Mouse (Mus musculus) stomach, postnatal 0 days (tissue): Measurements from ENCODE around the gene Bag3. TPM values are rescaled to one million over a fixed set of nuclear protein-coding genes. Genes with fewer than 3 reads are reported as not detected.
"Not testable (repeated sequence)": the region's sequence is repeated elsewhere in the genome, so short reads cannot be mapped to it uniquely, and the experiment has no call there.

Experiments
- ATAC-seq: fragments of 200-750 bp; cut with Nextera tagmentation; 2 replicates; pipeline ENCODE4 v1.8.0; 2017; ENCODE audit not compliant: low FRiP score, low TSS enrichment
- DNase-seq: peaks from one replicate; pipeline ENCODE4 v3.0.0-alpha.2; 2016; ENCODE audit warnings: low spot score
- H3K27ac ChIP-seq: fragments of 300-500 bp; sonication (generic); replicated peaks from 2 replicates; pipeline ENCODE4 v1.5.1; 2014; ENCODE audit warnings: mild to moderate bottlenecking, control low read depth
- H3K27me3 ChIP-seq: fragments of 300-500 bp; sonication (generic); 2 replicates; pipeline ENCODE4 v1.6.1; 2014; ENCODE audit warnings: low read length; ENCODE audit not compliant: control insufficient read depth, insufficient read depth
- H3K36me3 ChIP-seq: fragments of 300-500 bp; sonication (generic); 2 replicates; pipeline ENCODE4 v1.6.1; 2014; ENCODE audit warnings: low read length, mixed read lengths; ENCODE audit not compliant: control insufficient read depth, insufficient read depth
- H3K4me1 ChIP-seq: fragments of 300-500 bp; sonication (generic); replicated peaks from 2 replicates; pipeline ENCODE4 v1.6.1; 2014; ENCODE audit warnings: antibody characterized with exemption; ENCODE audit not compliant: control insufficient read depth, insufficient read depth
- H3K4me2 ChIP-seq: fragments of 300-500 bp; sonication (generic); replicated peaks from 2 replicates; pipeline ENCODE4 v1.6.1; 2014; ENCODE audit warnings: low read depth, mild to moderate bottlenecking, control low read depth, moderate library complexity
- H3K4me3 ChIP-seq: fragments of 300-500 bp; sonication (generic); 2 replicates; pipeline ENCODE4 v1.5.1; 2014; ENCODE audit warnings: low read depth, low read length, control low read depth
- H3K9ac ChIP-seq: fragments of 300-500 bp; sonication (generic); 2 replicates; pipeline ENCODE4 v1.6.1; 2014; ENCODE audit warnings: mild to moderate bottlenecking, low read length, control low read depth, mixed read lengths
- H3K9me3 ChIP-seq: fragments of 300-500 bp; sonication (generic); 2 replicates; pipeline ENCODE4 v1.6.1; 2016; ENCODE audit warnings: low read length; ENCODE audit not compliant: control insufficient read depth
- CTCF ChIP-seq: IDR thresholded peaks from 2 replicates; pipeline ENCODE4 v1.5.1; 2016; ENCODE audit warnings: antibody characterized with exemption, low read depth, mild to moderate bottlenecking, moderate library complexity
- EP300 ChIP-seq: optimal IDR thresholded peaks from 2 replicates; pipeline ENCODE3; 2016; ENCODE audit warnings: antibody characterized with exemption
- WGBS: fragments of 180-500 bp; shearing (Covaris S2); extraction: QIAGEN DNeasy Blood & Tissue Kit; methylation state at CpG from one replicate; pipeline ENCODE4 v1.1.7; 2014; 5-methylcytosine and 5-hydroxymethylcytosine counted together
- polyA plus RNA-seq: library from polyadenylated mRNA; unstranded; fragments of >200 nt; fragmentation: Nextera tagmentation; extraction: Ambion mirVana; gene quantifications from 2 replicates; pipeline ENCODE4 v1.2.1, GENCODE M21; 2015

Bag3 gene
- polyA plus RNA-seq, 1 experiment from 2014 or later: 17.7 TPM

DNA sequence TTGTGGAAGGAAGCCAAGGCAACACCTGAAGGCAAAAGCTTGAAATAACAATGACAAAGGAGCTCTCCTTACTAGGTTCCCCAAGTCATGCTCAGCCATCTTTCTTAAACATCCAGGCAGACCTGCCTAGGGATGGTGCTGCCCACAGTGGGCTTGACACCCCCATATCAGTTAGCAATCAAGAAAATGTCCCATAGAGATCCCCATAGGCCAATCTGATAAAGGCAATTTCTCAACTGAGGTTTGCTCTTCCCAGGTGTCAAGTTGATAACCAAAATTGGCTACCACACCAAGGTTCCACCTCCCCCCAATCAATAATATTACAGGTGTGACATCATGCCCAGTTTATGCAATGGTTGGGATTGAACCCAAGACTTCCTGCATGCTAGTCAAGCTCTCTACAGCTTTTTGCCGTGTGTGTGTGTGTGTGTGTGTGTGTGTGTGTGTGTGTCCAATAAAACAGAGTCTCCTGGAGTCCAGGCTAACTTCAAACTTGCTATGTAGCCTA, 33.6 kb downstream of the Bag3 start:
- Histone ChIP-seq H3K27me3 (no peaks in the 10 kb centered on the region), H3K4me1 (peaks cover 2% of the 10 kb centered on the region; the same call in 1 of the 2 replicates), H3K9ac (no peak overlapping the region), H3K4me2 (no peak overlapping the region), H3K36me3 (no peaks in the 10 kb centered on the region), H3K27ac (no peak overlapping the region), H3K4me3 (no peak overlapping the region), H3K9me3 (no peaks in the 10 kb centered on the region)
- DNase-seq: no peak
- TF ChIP-seq CTCF: no peak
- TF ChIP-seq EP300: no peak
- WGBS: 84% methylated on average over 1 of the region's 1 CpGs
- ATAC-seq: no peak

DNA sequence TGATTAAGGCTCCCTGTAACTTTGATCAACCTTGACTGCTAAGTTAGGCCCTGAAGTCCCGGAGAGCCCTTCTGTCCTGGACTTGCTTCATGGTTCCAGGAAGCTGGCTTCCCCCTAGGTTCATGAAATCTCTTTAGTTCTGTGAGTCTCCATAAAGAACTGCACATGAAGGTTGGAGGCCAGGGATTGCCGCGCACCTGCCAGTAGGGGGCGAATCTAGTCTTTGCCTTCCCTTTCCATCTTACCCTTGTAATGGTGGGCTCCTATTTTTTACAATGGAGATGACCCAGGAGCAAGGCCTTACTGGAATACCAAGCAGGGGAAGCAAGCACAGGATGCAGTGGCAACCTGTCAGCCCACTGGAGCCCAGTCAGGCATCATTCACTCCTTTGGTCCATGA, 40.0 kb downstream of the Bag3 start:
- no peak overlapping the region for H3K9ac ChIP-seq
- ATAC-seq (no peak), DNase-seq (no peak)
- H3K4me3 ChIP-seq: no peak overlapping the region
- no peak overlapping the region for H3K4me2 ChIP-seq
- WGBS: 36% methylated on average over 4 of the region's 4 CpGs
- H3K27me3 ChIP-seq: no peaks in the 10 kb centered on the region
- H3K27ac ChIP-seq: no peak overlapping the region
- no peaks in the 10 kb centered on the region for H3K36me3 ChIP-seq
- H3K9me3 ChIP-seq: no peaks in the 10 kb centered on the region
- H3K4me1 ChIP-seq: no peaks in the 10 kb centered on the region
- peak; percentile 71 for TF ChIP-seq CTCF
- no peak for TF ChIP-seq EP300

DNA sequence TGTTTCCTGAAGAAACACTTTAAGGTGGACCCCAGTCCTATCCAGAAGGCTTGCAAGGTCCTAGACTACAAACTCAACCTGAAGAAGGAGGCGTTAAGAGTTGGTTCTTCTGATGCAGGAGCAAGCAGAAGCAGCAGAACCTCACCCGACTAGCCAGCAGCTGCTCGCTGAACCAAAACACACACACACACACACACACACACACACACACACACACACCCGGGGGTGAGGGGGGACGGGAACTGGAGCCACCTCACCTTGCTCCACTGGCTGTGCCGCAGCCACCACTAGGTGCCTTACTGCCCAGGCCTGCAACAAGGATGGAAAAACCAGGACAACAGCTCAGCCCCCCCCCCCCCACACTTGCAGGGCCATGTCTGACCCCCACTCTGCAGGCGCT, 42.9 kb downstream of the Bag3 start:
- Histone ChIP-seq H3K4me3 (no peak overlapping the region), H3K4me1 (no peaks in the 10 kb centered on the region), H3K36me3 (no peaks in the 10 kb centered on the region), H3K27ac (no peak overlapping the region), H3K9me3 (no peaks in the 10 kb centered on the region), H3K27me3 (no peaks in the 10 kb centered on the region), H3K9ac (no peak overlapping the region), H3K4me2 (no peak overlapping the region)
- WGBS: 72% methylated on average over 6 of the region's 7 CpGs
- ATAC-seq (no peak), DNase-seq (no peak)
- TF ChIP-seq CTCF (no peak), EP300 (no peak)

DNA sequence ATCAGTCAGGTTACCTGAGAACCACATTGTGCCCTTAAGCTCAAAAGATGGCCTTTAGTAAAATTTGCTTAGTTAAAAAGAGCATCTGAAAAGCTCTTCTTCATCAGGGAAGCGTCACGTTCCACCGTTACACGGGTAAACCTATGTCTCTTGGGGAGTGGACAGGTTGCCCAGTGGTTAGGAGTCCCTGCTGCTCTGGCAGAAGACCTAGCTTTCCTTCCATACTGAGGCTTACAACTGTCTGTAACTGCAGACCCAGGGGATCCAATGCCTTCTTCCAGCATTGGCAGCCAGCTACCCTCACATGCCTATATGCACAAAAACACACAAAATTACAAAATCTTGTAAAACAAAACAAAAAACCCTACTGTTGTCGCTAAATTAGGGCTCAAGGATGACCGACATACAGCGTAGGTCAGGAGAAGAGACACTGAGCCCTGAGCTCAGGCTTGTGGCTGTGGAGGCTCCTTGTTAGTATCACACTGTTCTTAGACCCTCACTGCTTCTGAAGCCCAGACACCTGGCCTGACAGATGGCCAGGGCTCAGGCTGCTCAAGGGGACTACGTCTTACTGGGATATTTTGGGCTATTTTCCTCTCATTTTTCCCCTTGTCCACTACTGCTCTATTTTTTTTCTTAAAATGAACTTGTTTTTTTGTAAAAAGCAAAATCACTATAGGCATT, 44.3 kb downstream of the Bag3 start:
- ATAC-seq (no peak), DNase-seq (no peak)
- TF ChIP-seq CTCF (no peak), EP300 (no peak)
- H3K4me3 ChIP-seq: no peak overlapping the region
- H3K27me3 ChIP-seq: no peaks in the 10 kb centered on the region
- H3K27ac ChIP-seq: no peak overlapping the region
- H3K4me2 ChIP-seq: no peak overlapping the region
- no peaks in the 10 kb centered on the region for H3K36me3 ChIP-seq
- no peaks in the 10 kb centered on the region for H3K9me3 ChIP-seq
- H3K4me1 ChIP-seq: no peaks in the 10 kb centered on the region
- 84% methylated on average over 8 of the region's 8 CpGs for WGBS
- no peak overlapping the region for H3K9ac ChIP-seq

DNA sequence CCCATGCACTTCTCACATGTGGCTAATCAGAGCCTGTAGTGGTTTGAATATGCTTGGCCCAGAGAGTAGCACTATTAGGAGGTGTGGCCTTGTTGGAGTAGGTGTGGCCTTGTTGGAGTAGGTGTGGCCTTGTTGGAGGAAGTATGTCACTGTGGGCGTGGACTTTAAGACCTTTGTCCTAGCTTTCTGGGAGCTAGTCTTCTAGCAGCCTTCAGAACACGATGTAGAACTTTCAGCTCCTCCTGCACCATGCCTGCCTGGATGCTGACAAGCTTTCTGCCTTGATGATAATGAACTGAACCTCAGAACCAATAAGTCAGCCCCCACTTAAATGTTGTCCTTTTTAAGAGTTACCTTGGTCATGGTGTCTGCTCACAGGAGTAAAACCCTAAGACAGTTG, 46.0 kb downstream of the Bag3 start:
- H3K4me2 ChIP-seq, H3K9ac ChIP-seq, H3K4me3 ChIP-seq, H3K27ac ChIP-seq, H3K36me3 ChIP-seq, H3K27me3 ChIP-seq, H3K4me1 ChIP-seq, DNase-seq, H3K9me3 ChIP-seq: not testable (repeated sequence)
- 74% methylated on average over 2 of the region's 2 CpGs for WGBS
- peak; percentile 50; the same call in 1 of the 2 replicates for ATAC-seq

DNA sequence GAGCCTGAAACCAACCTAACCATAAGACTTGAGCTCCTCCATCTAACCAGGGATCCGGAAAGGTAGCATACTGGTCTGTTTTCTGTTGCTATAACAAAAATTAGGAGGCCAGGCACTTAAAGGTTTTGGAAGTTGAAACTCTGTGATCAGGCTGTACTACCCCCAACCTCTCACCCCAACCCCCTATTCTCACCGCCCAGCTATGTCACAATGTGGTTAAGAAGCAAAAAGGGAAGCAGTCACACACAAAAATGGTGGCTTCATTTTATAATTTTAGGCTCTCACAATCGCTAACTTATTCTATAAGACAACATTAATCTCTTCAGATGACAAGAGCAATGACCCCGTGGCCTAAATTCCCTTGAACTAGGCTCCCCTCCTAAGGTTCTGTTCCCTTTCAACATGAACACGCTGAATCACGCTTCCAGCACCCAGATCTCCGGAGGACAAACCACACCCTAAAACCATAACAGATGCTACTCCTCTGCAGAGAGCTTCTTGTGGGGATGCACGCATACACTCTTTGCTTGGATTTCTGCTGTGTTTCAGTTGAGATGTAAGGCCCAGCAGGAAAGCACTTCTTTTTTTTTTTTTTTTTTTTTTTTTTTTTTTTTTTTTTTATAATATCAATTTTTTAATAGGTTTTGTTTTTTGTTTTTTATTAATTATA, 46.7 kb downstream of the Bag3 start:
- Histone ChIP-seq H3K36me3 (no peaks in the 10 kb centered on the region), H3K27ac (no peak overlapping the region), H3K27me3 (no peaks in the 10 kb centered on the region), H3K9ac (no peak overlapping the region), H3K4me2 (no peak overlapping the region), H3K4me1 (no peaks in the 10 kb centered on the region), H3K9me3 (no peaks in the 10 kb centered on the region), H3K4me3 (no peak overlapping the region)
- WGBS: 76% methylated on average over 8 of the region's 8 CpGs
- DNase-seq (no peak), ATAC-seq (no peak)
- TF ChIP-seq CTCF (no peak), EP300 (no peak)

DNA sequence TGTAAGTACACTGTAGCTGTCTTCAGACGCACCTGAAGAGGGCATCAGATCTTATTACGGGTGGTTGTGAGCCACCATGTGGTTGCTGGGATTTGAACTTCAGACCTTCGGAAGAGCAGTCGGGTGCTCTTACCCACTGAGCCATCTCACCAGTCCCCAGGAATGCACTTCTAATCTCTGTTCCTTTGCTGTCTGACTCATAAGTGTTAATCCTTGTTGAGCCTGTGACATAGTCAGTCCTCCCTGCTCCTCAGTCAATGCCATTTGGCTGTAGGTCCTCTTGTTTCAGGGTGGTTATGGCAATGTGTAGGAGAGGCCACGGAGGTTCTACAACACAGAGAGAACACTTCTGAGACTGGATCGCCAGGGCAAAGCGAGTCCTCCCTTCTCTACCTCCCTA, 47.2 kb downstream of the Bag3 start:
- 74% methylated on average over 7 of the region's 7 CpGs for WGBS

More for the DNA sequence above, 47.2 kb downstream of the Bag3 start:
- H3K27me3 ChIP-seq, H3K4me3 ChIP-seq, H3K9me3 ChIP-seq, ATAC-seq, H3K36me3 ChIP-seq, H3K27ac ChIP-seq, DNase-seq, H3K4me2 ChIP-seq, H3K9ac ChIP-seq, H3K4me1 ChIP-seq: not testable (repeated sequence)
